Mouse (Mus musculus): ENCODE data around the gene Hoxa9.

The Hoxa9 gene

DNA sequence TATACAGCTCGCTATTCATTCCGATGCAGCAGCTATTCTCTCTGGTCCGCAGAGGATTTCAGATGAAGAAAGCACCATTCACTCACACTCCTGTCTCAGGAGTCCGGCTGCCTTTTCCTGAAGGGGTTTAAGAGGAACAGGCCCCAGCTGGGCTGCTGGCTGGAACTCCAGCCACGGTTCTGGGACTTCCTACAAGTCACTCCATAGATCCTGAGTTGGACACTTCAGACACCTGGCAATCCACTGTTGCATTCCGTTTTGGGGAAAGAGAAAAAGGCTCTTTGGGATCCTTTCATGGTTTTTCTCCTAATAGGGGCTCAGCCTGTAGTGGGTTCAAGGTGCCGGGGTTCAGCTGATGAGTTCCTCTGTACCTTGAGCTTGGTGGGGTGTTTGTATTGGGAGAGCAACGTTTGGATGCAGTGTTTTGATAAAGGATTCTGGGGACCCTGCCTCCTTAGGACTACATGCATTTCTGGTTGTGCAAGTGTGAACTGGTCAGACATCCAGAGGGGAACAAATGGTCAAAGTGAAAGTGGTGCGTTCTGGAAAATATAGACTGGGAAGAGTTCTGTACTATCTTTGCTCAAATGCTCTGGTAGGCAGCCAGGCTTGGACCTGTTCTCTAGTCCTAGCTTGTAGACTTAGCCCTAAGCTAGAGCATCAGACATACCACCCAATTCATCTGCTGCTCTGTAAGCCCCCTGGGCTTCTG, 31.0 kb upstream of the Hoxa9 start:
- no peak for DNase-seq (ENCODE audit: low read depth, low spot score)

DNA sequence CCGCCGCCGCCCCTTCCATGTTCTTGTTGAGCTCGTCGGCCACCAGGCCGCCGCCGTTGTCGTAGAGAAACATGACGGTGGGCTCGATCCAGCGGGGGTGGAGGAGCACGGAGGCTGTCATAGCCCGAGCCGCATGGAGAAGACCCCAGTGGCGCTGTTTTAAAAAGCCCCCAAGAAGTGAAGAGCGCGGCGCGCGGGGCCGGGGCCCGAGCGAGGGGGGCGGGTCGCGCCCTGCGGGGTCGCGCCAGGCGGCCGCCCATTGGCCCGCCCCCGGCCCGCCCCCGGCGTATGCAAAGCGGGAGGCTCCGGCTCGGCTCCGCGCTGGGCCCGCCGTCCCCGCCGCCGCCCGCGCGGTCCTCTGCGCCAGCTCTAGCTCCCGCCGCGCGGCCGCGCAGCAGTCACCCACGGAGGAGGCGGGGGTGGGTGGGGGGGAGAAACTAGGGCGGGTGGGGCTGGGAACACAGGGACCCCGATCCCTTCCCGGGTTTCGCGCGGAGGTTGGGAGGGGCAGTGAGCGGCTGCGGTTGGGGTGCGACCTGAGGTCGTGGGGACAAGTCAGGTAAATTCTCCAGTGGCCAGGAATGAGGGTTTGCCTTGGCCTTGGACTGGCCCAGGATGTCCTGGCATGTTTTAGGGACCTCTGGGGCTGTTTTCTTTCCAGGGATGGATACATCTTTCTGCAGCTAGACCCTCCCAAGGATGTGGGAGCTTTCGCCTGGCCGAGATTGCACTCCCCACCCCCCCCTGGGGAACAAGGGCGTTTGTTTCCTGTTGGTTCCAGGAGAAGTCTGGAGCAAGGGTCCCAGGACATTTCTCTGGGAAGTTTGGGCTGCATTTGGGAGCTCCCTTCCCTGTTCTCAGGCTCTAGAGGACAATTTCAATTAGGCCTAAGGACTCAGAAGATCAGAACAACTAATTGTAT, 30.0 kb upstream of the Hoxa9 start, which contains the start of gene Hoxa13:
TSS of gene Hoxa13 (minus strand) at position 227 of the 922 bp plus-strand sequence.
- DNase-seq (ENCODE audit: low read depth, low spot score): no peak

DNA sequence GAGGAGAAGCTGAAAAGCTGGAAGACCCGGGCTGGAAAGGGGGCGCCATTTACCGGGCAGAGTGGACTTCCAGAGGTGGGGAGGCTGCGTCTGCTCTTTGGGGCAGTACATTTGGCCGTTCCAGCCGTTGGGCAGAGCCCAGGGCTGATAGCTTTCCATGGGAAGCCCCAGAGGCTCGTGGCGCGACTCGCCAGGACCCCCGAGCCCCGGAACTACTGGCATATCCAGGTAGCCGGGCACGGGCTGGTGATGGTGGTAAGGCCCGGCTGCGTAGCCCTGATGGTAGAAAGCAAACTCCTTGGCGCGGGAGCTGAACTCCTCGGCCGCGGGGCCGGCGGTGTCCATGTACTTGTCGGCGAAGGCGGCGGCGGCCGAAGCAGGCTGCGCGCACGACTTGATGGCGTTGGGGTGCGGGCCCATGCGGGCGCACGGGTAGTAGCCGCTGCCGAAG, 28.9 kb upstream of the Hoxa9 start:
- DNase-seq (ENCODE audit: low read depth, low spot score): no peak

DNA sequence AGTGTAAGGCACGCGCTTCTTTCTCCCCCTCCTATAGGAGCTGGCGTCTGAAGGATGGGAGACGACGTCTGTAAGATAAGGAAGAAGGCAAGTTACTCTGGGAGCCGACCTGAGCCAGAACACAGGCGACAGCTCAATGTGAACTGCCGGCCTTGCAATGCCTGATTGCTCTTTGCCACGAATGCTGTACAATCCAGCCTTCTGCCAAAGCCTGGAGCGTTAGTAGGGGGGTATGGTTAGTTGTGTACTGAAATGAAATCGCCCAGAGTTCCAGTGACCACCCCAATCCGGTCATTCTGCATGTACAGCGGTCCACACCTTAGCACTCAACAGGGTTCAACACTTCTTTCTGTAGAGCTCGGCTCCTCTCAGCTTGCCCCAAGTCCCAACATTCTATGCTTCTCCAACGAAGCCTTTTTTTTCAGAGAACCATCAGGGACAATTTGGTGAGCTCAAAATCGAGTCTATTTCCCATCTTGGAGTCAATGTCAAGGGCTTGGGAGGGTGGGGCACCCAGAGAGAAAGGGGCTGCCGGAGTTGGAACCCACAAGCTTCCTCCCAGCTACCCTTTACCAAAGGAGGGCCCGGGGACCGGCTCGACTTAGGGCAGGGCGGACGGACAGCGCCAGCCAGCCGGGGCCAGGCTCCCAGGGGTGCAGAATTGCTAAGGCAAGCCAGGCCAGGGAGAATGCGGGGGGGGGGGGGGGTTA, 28.3 kb upstream of the Hoxa9 start:
- DNase-seq (ENCODE audit: low read depth, low spot score): no peak

DNA sequence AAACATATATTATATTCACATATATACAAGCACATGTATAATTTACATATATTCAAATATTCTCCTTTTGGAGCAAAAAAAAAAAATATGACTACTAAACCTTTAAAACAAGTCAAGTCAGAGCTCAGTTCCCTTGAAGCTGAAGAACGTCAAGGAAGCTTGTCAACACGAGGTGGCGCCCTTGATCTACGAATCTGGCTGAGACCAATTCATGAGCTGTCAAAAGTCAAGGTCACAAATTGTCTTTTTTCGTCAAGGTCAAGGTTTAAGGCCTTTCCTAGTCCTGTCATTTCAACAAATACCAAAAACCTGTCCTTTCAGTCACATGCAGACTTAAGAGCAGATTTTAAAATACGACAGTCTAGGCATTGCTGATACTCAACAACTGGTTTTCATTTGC, 26.1 kb upstream of the Hoxa9 start:
- DNase-seq (ENCODE audit: low read depth, low spot score): peak; percentile 18

DNA sequence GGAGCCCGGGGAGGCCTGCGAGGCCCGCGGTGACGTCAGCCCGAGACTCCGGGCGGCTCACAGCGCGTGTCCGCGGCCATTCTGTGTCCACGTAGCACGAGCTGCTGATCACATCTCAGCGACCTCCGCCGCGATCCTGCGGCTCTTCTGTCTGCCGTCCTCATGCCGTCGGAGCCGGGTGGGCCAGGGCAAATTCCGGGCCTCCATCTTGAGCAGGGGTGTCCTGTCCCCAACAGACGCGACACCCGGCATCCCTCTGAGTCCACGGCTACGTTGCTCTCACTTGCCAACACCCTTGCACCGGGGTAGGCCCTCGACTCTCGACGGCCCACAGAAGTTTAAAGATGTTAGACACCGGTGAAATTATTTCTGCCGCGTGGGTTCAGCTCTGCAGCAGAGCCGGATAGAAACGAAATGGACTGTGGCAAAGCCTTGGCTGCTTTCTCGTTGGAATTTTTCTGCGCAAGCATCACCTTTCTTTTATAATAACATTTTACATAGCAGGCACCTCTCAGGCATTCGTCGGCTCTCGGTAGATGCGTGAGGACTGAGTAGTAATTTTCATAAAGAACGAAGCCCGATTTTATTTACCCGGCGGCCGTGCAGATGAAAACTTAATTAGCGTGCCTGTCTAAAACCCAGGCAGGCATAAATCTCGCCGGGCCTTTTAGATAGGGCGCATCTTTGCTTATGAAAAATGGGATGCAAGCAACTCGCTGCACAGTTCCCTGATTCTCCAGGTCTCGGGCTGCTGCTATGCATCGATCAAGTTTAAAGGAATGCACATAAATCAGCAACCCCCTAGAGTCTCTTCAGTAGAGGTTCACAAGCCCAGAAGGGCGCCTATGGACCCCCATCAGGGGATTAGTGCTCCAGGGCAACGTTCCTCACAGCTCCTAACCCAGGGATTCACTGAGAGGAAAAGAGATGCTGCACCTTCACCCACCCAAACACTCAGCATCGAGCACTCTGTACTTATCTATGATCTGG, 22.9 kb upstream of the Hoxa9 start:
- no peak for DNase-seq (ENCODE audit: low read depth, low spot score)

DNA sequence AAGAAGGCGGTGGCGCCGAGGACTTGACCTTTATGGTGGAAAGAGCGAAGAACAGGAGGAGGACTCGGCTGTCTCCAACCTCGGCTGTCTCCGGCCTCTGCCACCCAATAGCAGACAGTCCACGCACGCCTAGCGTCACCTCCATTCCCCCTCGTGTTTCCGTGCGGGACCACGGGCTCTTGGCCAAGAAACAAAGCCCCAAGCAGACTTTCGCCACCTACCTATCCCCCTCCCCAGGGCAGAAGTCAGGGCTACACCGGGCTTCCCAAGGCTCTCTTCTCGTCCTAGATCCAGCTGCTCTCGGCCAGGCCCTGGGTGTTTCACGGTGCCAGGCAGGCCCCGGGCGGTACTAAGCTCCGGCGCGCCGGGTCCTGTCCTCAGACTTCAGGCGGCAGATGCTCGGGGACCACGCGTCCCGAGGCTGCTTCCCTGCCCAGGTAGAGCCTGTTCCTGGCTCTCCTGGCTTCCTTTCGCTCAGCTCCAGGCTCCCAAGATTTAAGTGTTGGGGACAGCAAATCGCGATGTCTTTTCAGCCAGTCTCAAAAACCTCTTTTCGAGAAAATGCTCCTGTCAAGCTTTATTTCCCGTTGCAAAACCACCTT, 22.0 kb upstream of the Hoxa9 start:
- DNase-seq (ENCODE audit: low read depth, low spot score): no peak

DNA sequence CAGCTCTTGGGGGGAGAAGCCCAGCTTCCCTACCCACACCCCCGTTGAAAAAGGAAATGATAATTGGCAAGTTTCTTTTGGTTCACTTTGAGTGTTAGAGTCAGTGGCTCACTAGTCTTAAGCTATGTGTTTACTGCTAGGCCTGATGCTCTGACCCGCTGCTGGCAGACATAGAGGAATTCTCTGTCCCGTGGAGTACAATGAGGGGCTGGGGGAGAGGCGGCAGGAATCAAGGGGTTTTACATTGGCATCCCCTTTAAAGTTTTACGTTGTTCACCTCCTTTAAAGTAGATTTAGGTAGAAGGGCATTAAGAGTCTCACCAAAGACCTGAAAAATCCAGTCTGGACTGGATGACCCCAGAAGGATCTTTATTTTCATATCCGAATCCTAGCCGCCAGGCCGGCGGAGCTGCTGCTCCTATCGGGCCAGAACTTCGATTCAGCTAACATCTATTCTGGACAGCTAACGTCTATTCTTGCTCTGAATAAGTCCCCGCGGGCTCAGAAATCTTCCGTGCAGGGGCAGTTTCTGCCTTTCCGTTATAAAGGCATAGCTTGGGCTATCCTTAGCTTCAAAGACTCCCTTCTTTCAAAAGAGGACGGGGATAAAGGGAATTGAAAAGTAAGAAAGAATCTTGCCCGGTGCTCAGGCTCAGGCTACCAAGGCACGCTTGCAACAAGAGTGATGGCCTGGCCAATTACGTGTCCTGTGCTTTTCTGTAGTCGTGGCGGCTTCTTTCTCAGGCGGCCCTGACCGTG, 21.3 kb upstream of the Hoxa9 start:
- no peak for DNase-seq (ENCODE audit: low read depth, low spot score)

DNA sequence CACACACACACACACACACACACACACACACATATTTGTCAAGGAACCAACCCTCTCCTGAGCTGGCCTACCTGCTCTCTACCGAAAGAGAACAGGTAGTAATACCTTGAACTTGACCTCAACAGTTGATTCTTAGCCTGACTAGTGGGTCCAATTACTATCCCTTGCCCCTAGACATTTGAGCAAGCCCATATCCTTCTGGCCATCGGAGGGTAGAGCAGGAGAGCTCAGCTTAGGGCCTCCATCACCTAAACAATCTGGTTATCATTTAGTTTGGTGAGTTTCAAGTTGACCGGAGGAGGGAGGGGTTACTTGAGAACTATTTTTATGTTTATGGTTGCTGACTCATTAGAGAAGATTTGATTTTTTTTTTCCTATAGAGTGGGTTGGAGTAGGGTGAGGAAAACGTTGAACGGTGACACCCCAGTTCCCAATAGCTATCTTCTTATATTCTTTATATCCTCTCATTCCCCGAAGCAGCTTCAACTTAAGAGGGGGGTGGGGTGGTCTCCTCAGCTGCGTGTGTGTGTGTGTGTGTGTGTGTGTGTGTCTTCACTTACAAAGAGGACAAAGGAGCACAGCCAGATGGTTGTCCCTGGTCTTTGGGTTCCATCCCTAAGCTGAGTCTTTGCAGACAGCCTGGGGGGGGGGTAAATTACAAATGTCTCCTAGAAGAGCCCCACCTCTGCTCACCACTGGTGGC, 20.4 kb upstream of the Hoxa9 start:
- no peak for DNase-seq (ENCODE audit: low read depth, low spot score)

DNA sequence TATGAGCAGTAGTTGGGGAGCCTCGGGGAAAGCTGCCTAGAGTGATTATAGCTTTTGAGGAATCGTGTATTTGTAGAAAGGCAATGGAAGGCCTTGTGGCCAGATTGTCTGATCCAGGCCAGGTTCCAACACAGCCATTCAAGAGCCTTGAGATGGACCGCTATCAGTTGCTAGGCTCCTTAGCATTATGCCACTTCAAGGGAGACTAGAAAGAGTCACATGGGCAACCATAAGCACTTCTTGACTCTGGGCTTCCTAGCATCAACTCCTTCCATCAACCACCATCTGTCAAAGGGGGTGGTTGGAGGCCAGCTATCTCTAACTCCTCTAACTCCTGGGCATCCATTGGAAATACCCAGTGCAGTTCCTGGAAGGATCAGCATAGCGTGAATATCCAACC, 18.9 kb upstream of the Hoxa9 start:
- no peak for DNase-seq (ENCODE audit: low read depth, low spot score)

DNA sequence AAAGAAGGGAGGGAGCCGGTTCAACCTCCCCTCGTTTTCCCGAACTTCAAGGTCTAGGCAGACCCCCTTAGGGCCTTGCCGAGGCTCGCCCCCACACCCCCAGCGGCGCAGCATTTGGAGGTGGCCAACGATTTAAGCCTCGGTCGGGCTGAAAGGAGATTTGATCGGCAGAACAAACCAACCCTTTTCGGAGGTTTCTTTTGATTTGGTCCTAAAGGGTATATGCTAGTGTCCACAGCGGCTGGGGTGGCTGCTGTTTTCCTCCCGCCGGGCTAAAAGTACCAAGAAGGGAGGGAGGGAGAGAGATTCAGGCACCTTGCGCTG, 18.5 kb upstream of the Hoxa9 start:
- no peak for DNase-seq (ENCODE audit: low read depth, low spot score)

DNA sequence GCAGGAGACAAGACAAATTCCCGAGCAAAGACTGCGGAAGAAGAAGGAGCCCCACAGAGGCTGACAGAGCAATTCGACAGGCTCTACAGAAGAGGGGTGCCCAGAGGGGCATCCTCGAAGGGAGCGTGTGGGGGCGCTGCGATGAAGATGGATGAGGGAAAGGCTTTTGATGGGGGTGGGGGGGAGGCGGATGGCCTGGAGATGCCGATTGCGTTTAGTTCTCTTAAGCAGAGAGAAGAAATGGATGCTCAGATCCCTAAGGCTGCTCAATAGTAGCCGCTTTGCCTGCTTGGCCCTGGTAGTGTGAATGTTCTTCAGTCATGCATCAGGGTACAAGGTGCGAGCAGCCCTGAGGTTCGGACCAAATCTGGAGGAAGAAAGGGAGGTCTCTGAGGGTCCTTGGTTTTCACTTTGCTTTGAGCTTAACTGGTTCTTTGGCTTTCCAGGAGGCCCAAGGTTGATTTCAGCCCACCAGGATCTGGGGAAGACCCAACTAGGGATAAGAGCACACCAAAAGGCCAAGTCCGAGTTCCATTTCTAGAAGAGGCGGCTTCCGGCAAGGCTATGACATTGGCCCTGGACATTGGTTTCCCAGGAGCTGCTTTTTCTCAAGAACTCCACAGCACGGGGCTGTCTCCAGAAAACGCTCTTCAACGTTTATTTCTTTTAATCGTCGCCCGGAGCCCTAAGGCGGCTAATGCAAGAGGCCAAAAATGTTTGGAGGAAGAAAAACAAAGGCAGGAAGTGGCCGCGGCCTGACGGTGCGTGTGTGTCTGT, 17.9 kb upstream of the Hoxa9 start:
- DNase-seq (ENCODE audit: low read depth, low spot score): no peak

DNA sequence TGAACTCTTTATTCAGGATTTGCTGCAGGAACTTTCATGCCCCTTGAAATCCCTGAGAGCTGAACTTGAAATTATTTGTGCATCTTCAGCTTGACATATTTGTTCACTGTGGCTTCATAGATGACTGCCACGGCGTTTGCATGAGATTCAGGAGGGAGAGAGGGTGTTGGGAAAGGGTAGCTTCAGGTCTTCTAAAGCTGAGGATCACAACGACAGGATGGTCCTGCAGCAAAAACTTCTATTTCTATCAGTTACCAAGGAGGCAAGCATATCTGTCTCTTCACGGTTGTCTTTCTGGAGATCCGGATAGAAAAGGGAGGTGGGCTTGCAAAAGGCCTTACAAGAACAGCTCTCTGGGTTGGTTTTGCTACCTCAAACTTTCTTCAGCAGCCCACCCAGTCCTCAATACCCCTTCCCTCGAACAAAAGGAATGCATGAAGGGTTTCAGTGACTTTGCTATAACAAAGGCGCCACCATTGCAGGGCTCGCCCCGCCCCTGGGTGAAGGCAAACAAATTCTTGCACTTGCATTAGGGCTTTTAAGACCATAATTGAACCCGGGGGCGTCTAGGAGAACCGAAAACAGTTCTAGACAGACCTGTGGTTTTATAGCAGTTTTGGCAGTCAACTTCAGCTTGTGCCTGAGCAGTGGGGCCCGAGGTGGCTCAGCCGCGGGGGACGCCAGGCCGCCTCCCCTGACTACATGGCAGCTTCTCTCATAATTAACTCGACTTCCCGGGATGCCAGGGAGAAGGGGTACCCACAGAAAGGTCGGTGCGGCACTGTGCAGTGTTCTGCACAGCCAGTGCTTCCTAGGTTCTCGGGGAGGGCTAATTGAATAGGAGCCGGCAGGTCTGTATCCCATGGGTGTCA, 17.1 kb upstream of the Hoxa9 start:
- no peak for DNase-seq (ENCODE audit: low read depth, low spot score)

DNA sequence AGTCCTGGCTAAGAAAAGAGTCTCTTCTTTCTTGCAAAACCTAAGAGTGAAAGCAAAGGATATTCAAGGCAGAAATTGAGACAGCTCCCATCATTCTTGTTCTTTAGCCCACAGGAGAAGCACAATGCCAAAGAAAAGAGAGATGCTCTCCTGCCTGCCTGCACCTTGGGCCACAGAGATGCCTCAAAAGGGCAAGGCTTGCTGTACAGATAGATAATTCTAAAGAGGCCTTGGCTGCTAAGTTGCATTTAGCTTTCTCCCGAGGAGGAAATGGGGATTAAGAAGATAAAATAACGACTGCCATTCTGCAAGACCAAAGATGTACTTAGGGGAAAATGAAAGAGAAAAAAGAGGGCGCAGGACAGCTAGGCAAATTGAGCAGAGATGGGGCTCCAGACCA, 16.0 kb upstream of the Hoxa9 start:
- DNase-seq (ENCODE audit: low read depth, low spot score): no peak

DNA sequence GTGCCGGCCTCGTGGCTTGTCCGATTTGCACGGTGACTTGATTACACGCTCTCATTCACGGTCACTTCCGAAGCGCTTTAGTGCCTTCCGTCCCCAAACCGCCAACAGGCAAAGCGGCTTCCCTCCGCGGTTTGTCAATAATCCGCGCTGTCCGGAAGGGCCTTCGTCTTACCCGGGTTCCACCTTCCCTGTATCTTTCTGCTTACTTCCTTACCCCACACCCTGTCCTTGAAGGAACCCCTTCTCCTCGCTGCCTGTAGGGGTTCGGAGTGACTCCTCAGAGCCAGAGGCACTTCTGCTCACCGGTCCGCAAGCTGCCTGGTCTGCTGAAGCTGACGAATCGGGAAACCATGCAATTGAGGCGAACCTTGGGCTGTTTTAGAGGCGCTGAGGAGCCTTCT, 15.5 kb upstream of the Hoxa9 start:
- DNase-seq (ENCODE audit: low read depth, low spot score): no peak

DNA sequence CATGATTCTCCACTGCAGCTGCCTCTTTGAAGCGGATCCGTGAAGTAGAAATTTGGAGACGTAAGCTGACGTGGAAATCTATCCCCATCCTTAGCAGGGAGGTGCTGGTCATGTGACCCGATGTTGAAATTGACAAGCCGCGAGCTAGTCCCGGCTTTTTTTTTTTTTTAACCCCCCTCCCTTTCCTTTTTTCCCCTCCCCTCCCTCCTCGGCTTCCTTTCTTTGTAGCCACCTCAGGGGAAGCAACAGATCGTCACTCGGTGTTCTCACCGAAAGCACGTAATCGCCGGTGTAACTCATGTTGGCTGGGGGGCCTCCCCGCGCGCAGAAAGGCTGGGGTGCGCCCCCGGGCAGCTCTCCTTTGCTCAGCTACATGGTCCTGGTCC, 14.9 kb upstream of the Hoxa9 start, which contains the start of gene Hoxa11:
TSS of gene Hoxa11 (minus strand) at position 54 of the 386 bp plus-strand sequence.
- no peak for DNase-seq (ENCODE audit: low read depth, low spot score)

DNA sequence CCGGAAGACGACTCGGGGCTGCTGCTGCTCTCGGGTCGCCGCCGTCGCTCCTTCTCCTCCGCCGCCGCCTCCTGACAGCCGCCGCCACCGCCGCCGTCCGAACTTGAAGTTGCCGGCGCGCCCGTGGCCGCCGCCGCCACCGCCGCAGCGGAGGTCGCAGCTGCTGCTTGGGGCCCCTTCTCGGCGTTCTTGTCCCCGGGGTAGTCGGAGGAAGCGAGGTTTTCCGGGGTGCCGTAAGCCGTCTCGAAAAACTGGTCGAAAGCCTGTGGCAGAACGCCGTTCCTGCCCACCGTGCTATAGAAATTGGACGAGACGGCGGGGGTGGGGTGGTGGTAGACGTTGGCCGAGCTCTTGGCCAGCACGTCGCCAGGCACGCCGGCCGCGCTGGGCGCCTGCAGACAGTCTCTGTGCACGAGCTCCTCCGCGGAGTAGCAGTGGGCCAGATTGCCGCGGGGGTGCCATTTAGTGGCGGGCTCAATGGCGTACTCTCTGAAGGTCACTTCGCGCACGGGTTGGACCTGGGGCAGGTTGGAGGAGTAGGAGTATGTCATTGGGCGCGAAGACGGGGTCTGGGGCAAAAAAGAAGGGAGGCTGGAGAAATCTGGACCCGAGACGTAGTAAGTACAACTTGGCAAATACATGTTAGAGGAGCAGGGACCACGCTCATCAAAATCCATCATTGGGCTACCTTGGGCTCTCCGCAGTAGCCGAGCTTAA, 14.3 kb upstream of the Hoxa9 start:
- no peak for DNase-seq (ENCODE audit: low read depth, low spot score)
